Mouse (Mus musculus): ENCODE measurements around the gene Vmn2r27.

Vmn2r27 gene

DNA sequence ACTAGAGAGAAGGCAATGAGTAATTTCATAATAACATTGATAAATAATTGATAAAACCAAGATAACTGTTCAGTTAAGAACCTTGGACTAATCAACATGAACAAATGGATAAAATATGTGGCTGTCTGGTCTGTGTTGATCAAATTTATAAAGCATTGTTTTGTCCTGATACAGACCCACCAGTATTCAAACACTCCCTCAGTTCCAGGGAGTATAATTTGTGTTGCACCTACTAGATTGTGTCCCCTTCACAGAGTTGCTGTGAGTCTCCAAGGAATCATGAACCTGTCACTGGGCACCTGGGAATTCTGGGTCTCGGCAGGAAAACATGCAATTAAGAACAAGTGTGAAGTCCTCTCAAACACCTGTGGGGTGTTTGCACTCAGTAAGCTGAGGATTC is at the start of gene Vmn2r27:
Gene Vmn2r27, minus strand, starts transcription at position 101 of the 400 bp plus-strand sequence.
- no peak for DNase-seq (ENCODE audit: low read depth, low spot score)

DNA sequence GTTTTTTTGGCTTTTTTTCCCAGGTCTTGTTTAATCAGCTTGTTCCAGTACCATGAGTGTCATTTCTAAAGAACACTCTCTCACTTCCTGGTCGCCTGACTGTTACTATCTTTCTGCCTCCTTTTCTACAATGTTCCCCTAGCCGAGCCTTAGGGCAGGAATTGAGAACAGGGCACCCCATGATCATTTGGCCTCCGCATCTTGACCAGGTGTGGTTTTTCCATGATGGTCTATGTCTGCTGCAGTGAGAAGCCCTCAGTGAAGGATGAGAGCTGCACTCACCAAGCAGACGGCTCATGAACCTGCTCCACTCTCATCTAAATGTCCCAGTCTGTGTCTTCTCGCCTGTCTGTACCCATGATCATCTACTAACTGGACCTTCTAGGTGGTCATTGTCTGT is 46.6 kb upstream of the Vmn2r27 start:
- no peak for DNase-seq (ENCODE audit: low read depth, low spot score)

DNA sequence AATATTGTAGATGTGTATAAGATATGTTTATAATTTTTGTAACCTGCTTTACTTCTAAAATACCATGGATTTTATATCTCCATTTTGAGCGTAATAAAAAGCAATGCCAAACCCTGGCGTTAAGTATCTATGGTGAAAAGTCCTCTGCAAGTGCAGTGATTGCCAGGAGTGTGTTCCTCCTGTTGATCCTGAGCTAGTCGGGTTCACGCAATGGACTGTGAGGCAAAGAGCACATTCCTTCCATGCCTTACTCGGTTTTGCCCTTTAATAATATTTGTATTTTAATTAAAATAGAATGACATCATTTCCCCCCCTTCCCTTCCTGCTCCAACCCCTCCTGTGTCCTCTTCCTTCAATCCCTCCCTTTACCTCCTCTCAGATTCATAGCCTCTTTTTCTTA is 46.0 kb upstream of the Vmn2r27 start:
- DNase-seq (ENCODE audit: low read depth, low spot score) = no peak

DNA sequence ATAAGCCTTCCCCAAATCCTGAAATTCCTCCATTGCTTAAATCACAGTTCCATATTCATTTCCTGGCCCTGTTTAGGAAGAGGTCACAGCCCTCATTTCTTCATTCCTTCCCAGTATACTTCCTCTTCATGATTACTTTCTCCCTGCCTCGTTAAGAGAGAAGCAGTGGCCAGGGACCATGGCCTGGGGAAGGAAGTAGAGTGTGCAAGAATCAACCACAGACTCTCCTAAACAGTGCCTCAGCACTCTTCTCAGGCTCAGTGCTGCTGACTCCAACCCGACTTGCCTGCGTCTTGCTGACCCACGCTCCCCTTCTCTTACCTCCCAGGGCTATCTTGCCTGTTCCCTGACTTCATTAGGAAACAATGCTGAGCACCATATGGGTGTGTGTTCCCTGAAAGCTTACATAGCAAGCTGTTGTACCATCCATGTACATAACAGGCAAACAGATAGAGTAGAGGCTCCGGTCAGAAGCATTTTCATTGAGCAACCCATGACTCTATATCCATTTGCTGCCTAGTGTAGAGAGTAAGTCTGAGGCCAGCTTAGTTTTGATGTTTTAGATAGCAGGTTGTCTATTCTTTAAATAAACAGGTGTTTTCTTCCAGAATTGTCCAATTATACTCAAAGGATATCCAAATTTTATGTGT is 41.7 kb upstream of the Vmn2r27 start:
- DNase-seq (ENCODE audit: low read depth, low spot score) = no peak

DNA sequence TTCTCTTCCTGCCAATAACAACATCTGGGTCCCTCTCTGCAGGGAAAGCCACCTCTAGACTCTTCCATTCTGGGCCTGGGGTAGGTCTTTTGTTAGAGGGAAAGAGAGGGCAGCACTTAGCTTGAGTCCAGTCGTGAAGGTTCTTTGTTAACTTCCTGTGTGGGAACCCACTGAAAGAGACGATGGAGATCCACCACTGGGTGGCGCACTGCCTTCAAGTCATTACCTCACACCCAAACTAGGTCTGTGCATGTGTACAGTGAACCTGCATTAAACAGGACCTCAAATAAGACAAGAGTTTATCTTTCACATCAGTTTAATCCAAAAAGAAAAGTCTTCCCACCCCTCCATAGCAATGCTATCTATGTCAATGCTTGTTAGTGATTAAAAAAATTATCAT is 31.0 kb upstream of the Vmn2r27 start:
- peak; percentile 82 for DNase-seq (ENCODE audit: low read depth, low spot score)

DNA sequence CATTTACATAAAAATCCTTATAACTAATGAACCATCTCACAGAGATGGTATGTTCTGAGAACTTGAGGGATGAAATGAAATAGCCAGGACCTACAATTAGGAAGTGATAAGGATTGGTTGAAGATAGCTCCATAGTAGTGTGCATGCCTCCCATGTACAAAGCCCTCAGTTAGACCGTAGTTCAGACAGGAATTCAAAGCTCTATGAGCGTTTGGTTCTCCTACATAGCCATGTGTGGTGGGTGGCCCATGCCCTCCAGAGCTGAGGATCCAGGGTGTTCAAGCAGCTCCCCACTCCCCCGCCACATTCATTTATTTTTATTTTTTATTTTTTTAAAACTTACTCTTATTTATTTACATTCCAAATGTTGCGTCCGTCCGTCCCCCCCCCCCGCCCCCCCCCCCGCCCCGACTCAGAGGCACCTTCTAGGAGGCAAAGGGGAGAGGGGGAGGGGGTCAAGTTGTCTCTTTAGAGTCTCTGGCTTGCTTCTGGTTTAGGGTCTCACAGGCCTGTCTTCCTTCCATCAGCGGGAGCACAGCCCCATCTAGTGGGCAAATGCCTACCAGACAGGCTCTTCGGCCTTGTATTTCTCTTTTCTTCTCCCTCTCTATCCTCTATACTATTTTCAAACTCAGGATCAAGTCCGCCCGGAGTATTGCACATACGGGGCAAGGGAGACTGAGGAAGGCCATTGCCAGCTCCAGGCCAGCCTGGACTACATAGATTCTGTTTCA is 28.7 kb upstream of the Vmn2r27 start:
- peak; percentile 74 for DNase-seq (ENCODE audit: low read depth, low spot score)

DNA sequence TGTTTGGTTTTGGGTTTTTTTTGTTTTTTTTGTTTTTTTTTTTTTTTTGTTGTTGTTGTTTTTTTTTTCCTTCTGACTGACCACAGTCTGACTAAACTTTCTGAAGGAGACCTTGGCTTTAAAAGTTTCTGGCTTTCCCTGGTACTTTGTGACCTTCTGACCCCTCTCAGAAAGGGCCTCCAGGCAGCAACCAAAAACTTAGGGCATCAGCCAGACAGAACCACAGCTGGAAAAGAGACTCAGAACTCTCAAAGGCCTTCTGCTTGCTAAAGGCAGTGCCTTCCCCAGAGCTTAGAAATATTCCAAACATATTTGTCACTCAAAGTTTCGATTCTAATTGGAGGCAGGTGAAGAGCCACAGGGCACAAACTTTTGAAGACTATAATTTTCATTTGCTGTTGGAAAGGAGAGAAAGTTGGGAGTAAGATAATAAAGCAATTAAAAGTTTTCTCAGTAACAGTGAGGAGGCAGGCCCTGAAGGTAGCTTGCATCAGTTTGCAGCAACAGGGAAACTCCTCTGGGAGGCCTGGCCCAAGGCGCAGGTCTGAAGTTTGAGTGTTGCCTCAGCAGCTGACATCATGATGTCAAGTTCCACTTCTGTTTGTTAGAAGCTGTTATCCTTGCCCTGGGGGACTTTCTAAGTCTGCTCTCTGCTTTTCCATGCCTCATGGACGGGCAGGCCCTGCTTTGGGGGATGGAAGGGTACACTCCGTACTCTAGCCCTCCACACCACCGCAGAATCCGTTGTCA is 24.2 kb upstream of the Vmn2r27 start:
- DNase-seq (ENCODE audit: low read depth, low spot score) = no peak

DNA sequence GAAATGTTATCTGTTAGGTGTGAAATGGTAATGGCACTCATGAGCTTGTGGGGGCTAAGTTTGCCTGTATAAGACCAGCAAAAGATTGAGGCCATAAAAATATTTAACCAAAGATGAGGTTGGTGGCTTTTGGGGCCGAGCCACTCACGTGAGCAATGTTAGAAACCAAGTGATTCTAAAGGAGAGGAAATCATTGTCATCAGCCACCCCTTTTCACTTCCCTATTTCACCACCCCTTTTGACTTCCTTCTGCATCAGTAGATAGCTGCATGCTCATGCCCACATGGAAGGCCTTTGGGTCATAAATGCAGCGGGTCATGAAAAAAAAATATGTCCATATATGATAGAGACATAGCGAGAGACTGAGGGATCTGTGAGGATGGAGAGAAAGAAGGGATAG is 29.5 kb downstream of the Vmn2r27 start:
- no peak for DNase-seq (ENCODE audit: low read depth, low spot score)

DNA sequence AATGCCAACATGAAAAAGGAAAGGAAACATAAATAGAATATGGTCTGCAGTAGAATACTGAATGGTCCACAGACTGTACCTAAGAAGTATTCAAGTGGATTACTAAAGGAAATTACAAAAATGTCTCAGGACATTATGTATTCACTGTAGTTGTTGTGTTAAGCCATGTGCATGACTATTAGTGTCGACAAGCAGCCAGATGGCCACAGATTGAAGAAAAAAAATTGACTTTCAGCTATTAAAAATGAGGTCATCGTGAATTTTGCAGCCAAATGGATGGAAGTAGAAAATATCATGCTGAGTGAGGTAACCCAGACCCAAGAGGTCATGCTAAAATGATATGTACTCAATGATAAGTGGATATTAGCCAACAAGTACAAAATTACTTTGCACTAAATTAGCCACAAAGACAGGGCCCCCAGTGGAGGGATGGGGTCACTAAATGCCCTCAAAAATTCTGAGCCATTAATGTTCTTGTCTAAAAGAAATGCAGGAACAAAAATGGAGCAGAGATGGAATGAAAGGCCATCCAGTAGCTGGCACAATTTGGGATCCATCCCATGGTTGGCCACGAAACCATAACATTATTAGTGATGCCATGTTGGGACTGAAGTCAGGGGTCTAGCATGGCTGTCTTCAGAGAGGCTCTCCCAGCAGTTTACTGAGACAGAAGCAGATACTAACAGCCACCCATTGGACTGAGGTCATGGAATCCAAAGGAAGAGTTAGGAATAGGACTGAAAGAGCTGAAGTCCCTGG is 63.0 kb downstream of the Vmn2r27 start:
- DNase-seq (ENCODE audit: low read depth, low spot score) = no peak

DNA sequence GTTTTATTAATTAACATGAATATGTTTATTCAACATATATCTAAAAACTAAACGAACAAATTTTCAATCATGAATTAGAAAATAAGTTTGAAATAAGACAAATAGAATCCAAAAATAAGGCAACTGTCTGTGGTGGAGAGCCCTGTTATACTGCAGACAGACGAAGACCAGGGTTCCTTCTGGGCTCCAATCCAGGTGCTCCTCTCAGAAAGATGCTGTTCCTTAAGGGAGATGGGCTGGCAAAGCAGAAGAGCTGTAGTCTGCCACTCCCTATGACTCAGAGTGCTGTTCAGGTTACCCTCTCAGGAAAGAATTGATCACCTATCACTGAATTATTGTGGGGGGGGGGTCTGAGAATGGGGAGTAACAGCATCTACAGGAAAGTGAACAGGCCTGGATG is 65.1 kb downstream of the Vmn2r27 start:
- DNase-seq (ENCODE audit: low read depth, low spot score) = no peak

DNA sequence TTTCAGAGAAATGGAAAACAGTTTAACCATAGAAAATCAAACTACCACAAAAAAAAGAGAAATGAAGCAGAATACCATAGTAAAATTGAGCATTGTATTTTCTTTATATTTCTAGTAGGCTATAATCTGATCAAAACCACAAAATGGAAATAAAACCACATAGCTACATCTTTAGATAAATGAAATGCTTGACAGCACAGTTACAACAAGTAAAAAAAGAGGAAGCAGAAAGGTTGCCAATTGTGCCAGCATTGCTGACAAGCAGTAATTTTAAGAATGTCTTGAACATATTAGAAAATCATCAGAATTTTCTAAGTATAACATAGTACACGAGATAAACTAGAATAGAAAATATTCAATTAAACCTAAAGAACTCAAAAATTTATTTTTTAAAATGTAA is 81.8 kb downstream of the Vmn2r27 start:
- DNase-seq (ENCODE audit: low read depth, low spot score) = no peak

Data from CD4-positive, CD25-positive, alpha-beta regulatory T cell, adult 2 months (primary cell).